8 mouse cellular contexts compared by ENCODE assay signal in the genomic region with DNA sequence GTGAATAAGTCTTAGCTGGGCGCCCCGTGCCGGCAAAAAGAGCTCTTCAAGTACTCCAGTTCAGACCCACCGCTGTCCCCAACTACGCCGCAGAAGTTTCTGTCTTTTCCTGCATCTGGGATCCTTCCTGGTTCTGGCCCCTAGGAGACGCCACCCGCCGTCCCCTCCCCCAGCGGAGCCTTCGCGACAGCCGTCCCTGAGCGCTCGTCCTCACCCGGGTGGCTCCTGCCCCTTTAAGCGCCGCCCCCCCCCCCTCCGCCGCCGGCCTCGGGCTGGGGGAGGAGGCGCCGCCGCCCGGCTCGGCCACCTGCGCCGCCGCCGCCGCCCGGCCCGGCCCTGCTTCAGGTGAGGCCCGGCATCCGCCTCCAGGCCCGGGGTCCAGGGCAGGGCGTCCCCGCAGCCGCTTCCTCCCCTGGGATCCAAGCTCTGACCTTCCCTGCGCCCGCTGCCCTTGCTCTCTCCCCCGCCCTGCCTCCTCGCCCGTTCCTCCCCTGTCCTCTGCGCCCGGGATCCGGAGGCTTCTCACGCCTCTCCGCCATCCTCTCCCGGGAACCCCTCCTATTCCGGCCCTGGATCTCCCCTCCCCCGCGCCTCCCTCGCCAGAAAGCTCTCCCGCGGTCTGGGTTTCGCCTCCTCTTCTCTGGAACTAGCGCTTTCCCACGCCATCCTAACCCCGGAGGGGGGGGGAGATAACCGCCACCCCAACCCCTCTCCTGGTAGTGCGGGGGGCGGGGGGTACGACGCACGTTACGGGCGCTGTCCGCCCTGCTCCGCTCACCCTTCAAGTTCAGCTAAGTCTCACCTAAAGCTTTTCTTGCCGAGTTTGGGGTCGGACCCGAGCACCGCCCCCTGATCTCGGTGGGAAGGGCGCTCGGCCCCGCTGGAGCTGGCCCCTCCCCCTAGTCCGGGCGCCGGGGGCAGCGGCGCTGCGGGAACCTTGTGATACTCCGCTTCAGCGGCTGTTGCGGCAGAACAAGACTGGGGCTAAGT. TPM values are rescaled to one million over a fixed set of nuclear protein-coding genes. Genes with fewer than 3 reads are reported as not detected.
DNase-seq lines count a peak whose midpoint lies in the region; ATAC-seq and TF ChIP-seq lines count a peak whose summit lies in the region.

No protein-coding gene starts in this region.

- peak; percentile 54; the same call in 1 of the 2 replicates for TF ChIP-seq POLR2A in lung, adult 2 months (IDR thresholded peaks at IDR 0.05; ENCODE audit: borderline replicate concordance, extremely low read depth, low read depth, low read length)

- no peaks in the 10 kb centered on the region for H3K9me3 ChIP-seq in E14TG2a.4 (ENCODE audit: low read length)
- no peaks in the 10 kb centered on the region for H3K9me3 ChIP-seq in heart, embryonic 14.5 days (ENCODE audit: control insufficient read depth, low read length)

- H3K4me3 ChIP-seq in E14TG2a.4 (replicated peaks; ENCODE audit: low read length) = peak overlapping the region; percentile 98
- peak overlapping the region; percentile 91 for H3K4me3 ChIP-seq in heart, embryonic 14.5 days (ENCODE audit: control insufficient read depth in 1 of 2, insufficient read depth in 1 of 2, low read depth in 1 of 2, low read length in 2 of 2)
- H3K4me3 ChIP-seq in lung, adult 2 months (replicated peaks; ENCODE audit: extremely low read depth, low read depth, low read length) = peak overlapping the region; percentile 82

- WGBS in heart, embryonic 14.5 days = under 1% methylated on average over 77 of the region's 88 CpGs
- under 1% methylated on average over 70 of the region's 88 CpGs for WGBS in lung, adult 2 months

- H3K27ac ChIP-seq in heart, embryonic 14.5 days (replicated peaks in 1 of 2; ENCODE audit: control insufficient read depth in 1 of 2, insufficient read depth in 1 of 2, low read depth in 2 of 2, low read length in 2 of 2) = peak overlapping the region; percentile 93 to 98

- H3K36me3 ChIP-seq in E14TG2a.4 (ENCODE audit: insufficient read depth, low read length) = peaks cover 28% of the 10 kb centered on the region
- peaks cover 29% of the 10 kb centered on the region for H3K36me3 ChIP-seq in heart, embryonic 14.5 days (ENCODE audit: control insufficient read depth, insufficient read depth, low read length)

- DNase-seq in c-Kit-positive CD71-negative TER-119-negative erythroid progenitor cells, embryonic 14.5 days (ENCODE audit: low read depth) = peak; percentile 65
- peak; percentile 59 for DNase-seq in fibroblast of lung, adult 2 months (ENCODE audit: low read depth)
- peak; percentile 86 to 94 for DNase-seq in kidney, postnatal 25 days
- peak; percentile 84 for DNase-seq in lung, adult 2 months
- DNase-seq in thymus, adult 18-20 months = peak; percentile 75 to 79

- peak overlapping the region; percentile 94 for H3K9ac ChIP-seq in heart, embryonic 14.5 days (ENCODE audit: low read length)

- no peaks in the 10 kb centered on the region for H3K27me3 ChIP-seq in E14TG2a.4 (ENCODE audit: insufficient read depth, low read length)
- H3K27me3 ChIP-seq in heart, embryonic 14.5 days (ENCODE audit: control insufficient read depth, insufficient read depth, low read length) = no peaks in the 10 kb centered on the region

- H3K4me2 ChIP-seq in heart, embryonic 14.5 days (ENCODE audit: low read length) = peak overlapping the region; percentile 96

- peak; percentile 12; the same call in 1 of the 2 replicates for TF ChIP-seq CTCF in E14TG2a.4 (conservative IDR thresholded peaks at IDR 0.05; ENCODE audit: low read length)
- TF ChIP-seq CTCF in lung, adult 2 months (IDR thresholded peaks at IDR 0.05; ENCODE audit: insufficient read depth, low read length) = peak; percentile 37

- H3K4me1 ChIP-seq in E14TG2a.4 (replicated peaks; ENCODE audit: low read depth, low read length) = peaks cover 65% of the 10 kb centered on the region
- peaks cover 23 to 51% of the 10 kb centered on the region in 2 experiments for H3K4me1 ChIP-seq in heart, embryonic 14.5 days (ENCODE audit: control insufficient read depth in 2 of 2, insufficient read depth in 2 of 2, low read length in 2 of 2)
- peaks cover 14% of the 10 kb centered on the region for H3K4me1 ChIP-seq in lung, adult 2 months (ENCODE audit: control insufficient read depth, insufficient read depth, low read length)

- ATAC-seq in heart, embryonic 14.5 days (ENCODE audit: insufficient number of reproducible peaks, insufficient read depth, low FRiP score, low read depth) = peak; percentile 58
- ATAC-seq in neutrophil, adult 5-6 weeks (ENCODE audit: extremely low read depth, insufficient number of reproducible peaks, low FRiP score, poor library complexity, severe bottlenecking) = peak; percentile 14

RNA-seq across cellular contexts. Expression of a gene that starts 1.4 kb away (rescaled TPM):
- 13.3 and 17.2 TPM in 2 replicates for polyA plus RNA-seq in heart, embryonic 14.5 days (2014; fragmentation: Nextera tagmentation; extraction: Ambion mirVana)
- 26.9 and 40.7 TPM in 2 replicates for polyA plus RNA-seq in lung, adult 2 months (2012; rRNA removed)
- 70.1 and 75.0 TPM in 2 replicates for total RNA-seq in neutrophil, adult 5-6 weeks (2017)

RNA-seq across cellular contexts. Expression of a gene that starts 9.7 kb away (rescaled TPM):
- polyA plus RNA-seq in heart, embryonic 14.5 days (2014; fragmentation: Nextera tagmentation; extraction: Ambion mirVana) = 6,412 and 6,474 TPM in 2 replicates
- polyA plus RNA-seq in lung, adult 2 months (2012; rRNA removed) = 1,519 and 1,632 TPM in 2 replicates
- total RNA-seq in neutrophil, adult 5-6 weeks (2017) = 512 and 588 TPM in 2 replicates

RNA-seq across cellular contexts. Expression of a gene that starts 34.0 kb away (rescaled TPM):
- 280 and 290 TPM in 2 replicates for polyA plus RNA-seq in heart, embryonic 14.5 days (2014; fragmentation: Nextera tagmentation; extraction: Ambion mirVana)
- 43.8 and 84.2 TPM in 2 replicates for polyA plus RNA-seq in lung, adult 2 months (2012; rRNA removed)
- total RNA-seq in neutrophil, adult 5-6 weeks (2017) = 103 and 105 TPM in 2 replicates

RNA-seq across cellular contexts. Expression of a gene that starts 57.4 kb away (rescaled TPM):
- polyA plus RNA-seq in heart, embryonic 14.5 days (2014; fragmentation: Nextera tagmentation; extraction: Ambion mirVana) = 540 and 614 TPM in 2 replicates
- 102 and 113 TPM in 2 replicates for polyA plus RNA-seq in lung, adult 2 months (2012; rRNA removed)
- total RNA-seq in neutrophil, adult 5-6 weeks (2017) = 597 and 674 TPM in 2 replicates

Comparison
In these comparisons a context has a peak if more than half of its experiments do, and no peak if none do; other contexts are left out.
1. Peak in every context shown above with its lines: DNase-seq, ATAC-seq, H3K4me3 ChIP-seq and H3K27ac ChIP-seq.